Mouse (Mus musculus) layer of hippocampus, adult 6 months (tissue): ENCODE data around the gene Stat1. TPM values are rescaled to one million over a fixed set of nuclear protein-coding genes. Genes with fewer than 3 reads are reported as not detected.

ENCODE experiments used
- long read RNA-seq, 2 experiments: library from polyadenylated mRNA; unstranded; transcript quantifications; one replicate each; pipeline ENCODE4 v2.0.0; 2019 to 2020
- polyA plus RNA-seq: library from polyadenylated mRNA; unstranded; fragments of <200 nt; fragmentation: Nextera tagmentation; gene quantifications from 2 replicates; pipeline ENCODE4 v1.2.3, GENCODE M21; 2021

Stat1 gene
- polyA plus RNA-seq = 10.4 and 16.6 TPM in 2 replicates
- long read RNA-seq, experiment 1, full-length matches to known transcripts = 2 of 18 reads
- long read RNA-seq, experiment 1, partial matches to known transcripts = 8 of 18 reads
- long read RNA-seq, experiment 1, other reads (novel, unspliced or antisense) = 8 of 18 reads
- long read RNA-seq, experiment 2, full-length matches to known transcripts = 54 of 88 reads
- long read RNA-seq, experiment 2, partial matches to known transcripts = 12 of 88 reads
- long read RNA-seq, experiment 2, other reads (novel, unspliced or antisense) = 22 of 88 reads

GRCm38 (mm10) chr1:52118860-52119591 lies at the start of gene Stat1:
TSS of gene Stat1 (plus strand) at chr1:52119440.

Other genes starting within 250 kb of the Stat1 start
- 2.8 and 2.9 TPM in 2 replicates for gene Myo1b, start 203.4 kb upstream of the Stat1 start, polyA plus RNA-seq
- 0.10 and 0.26 TPM in 2 replicates for gene Stat4, start 132.3 kb upstream of the Stat1 start, polyA plus RNA-seq
- gene Gls, start 113.8 kb downstream of the Stat1 start, polyA plus RNA-seq = 17.8 and 19.3 TPM in 2 replicates